Mouse (Mus musculus) kidney, embryonic 14.5 days (tissue): ENCODE results near the gene Zbtb24. TPM values are rescaled to one million over a fixed set of nuclear protein-coding genes. Genes with fewer than 3 reads are reported as not detected.
A peak's percentile ranks its signal among the peaks of the same experiment; 100 is the strongest.
"Not testable (repeated sequence)": the region's sequence is repeated elsewhere in the genome, so short reads cannot be mapped to it uniquely, and the experiment has no call there.

Experiments used
- ATAC-seq: fragments of 200-750 bp; cut with Nextera tagmentation; 2 replicates; pipeline ENCODE4 v1.8.0; 2017; ENCODE audit warnings: moderate number of reproducible peaks, mild to moderate bottlenecking, moderate TSS enrichment, moderate library complexity; ENCODE audit not compliant: low FRiP score, low TSS enrichment
- H3K27ac ChIP-seq: fragments of 300-500 bp; sonication (generic); 2 replicates; pipeline ENCODE4 v1.5.1; 2014; ENCODE audit warnings: low read depth, mild to moderate bottlenecking, low read length, moderate library complexity, mixed read lengths
- H3K27me3 ChIP-seq: fragments of 300-500 bp; sonication (generic); 2 replicates; pipeline ENCODE4 v1.6.1; 2014; ENCODE audit warnings: mild to moderate bottlenecking, low read length; ENCODE audit not compliant: control insufficient read depth, insufficient read depth
- H3K36me3 ChIP-seq: fragments of 300-500 bp; sonication (generic); 2 replicates; pipeline ENCODE4 v1.6.1; 2014; ENCODE audit warnings: low read length, mixed read lengths; ENCODE audit not compliant: control insufficient read depth, insufficient read depth
- H3K4me1 ChIP-seq: fragments of 300-500 bp; sonication (generic); 2 replicates; pipeline ENCODE4 v1.6.1; 2014; ENCODE audit warnings: low read length, mixed read lengths; ENCODE audit not compliant: control insufficient read depth, insufficient read depth
- H3K4me2 ChIP-seq: fragments of 300-500 bp; sonication (generic); replicated peaks from 2 replicates; pipeline ENCODE4 v1.6.1; 2014; ENCODE audit warnings: low read depth, mild to moderate bottlenecking, low read length
- H3K4me3 ChIP-seq: fragments of 300-500 bp; sonication (generic); 2 replicates; pipeline ENCODE4 v1.5.1; 2014; ENCODE audit warnings: mild to moderate bottlenecking, low read length
- H3K9ac ChIP-seq: fragments of 300-500 bp; sonication (generic); 2 replicates; pipeline ENCODE4 v1.6.1; 2014; ENCODE audit warnings: low read depth, mild to moderate bottlenecking, low read length, moderate library complexity
- H3K9me3 ChIP-seq: fragments of 300-500 bp; sonication (generic); 2 replicates; pipeline ENCODE4 v1.6.1; 2016; ENCODE audit warnings: low read length; ENCODE audit not compliant: control insufficient read depth
- WGBS: fragments of 180-500 bp; shearing (Covaris S2); extraction: QIAGEN DNeasy Blood & Tissue Kit; methylation state at CpG from one replicate; pipeline ENCODE4 v1.1.7; 2014; 5-methylcytosine and 5-hydroxymethylcytosine counted together
- polyA plus RNA-seq: library from polyadenylated mRNA; unstranded; fragments of >200 nt; fragmentation: Nextera tagmentation; extraction: Ambion mirVana; gene quantifications from 2 replicates; pipeline ENCODE4 v1.2.1, GENCODE M21; 2014

Gene Zbtb24
- 13.5 and 19.2 TPM in 2 replicates for polyA plus RNA-seq

- Histone ChIP-seq H3K9ac (peak within 1 kb of the TSS; percentile 87), H3K4me2 (peak within 1 kb of the TSS; percentile 56), H3K4me3 (peak within 1 kb of the TSS; percentile 91), H3K9me3 (no peaks in the 10 kb centered on the region), H3K27me3 (no peaks in the 10 kb centered on the region), H3K4me1 (peaks cover 7% of the 10 kb centered on the region), H3K27ac (peak within 1 kb of the TSS; percentile 56; the same call in 1 of the 2 replicates), H3K36me3 (peaks cover 7% of the 10 kb centered on the region; the same call in 1 of the 2 replicates)
- peak; percentile 94 for ATAC-seq
- under 1% methylated on average over 49 of the region's 49 CpGs for WGBS
These were observed at the start of gene Zbtb24 for GRCm38 (mm10) chr10:41450137-41450670. Gene Zbtb24, plus strand, starts transcription at chr10:41450383.

GRCm38 (mm10) chr10:41401097-41401496 is 49.1 kb upstream of the Zbtb24 start:
- Histone ChIP-seq H3K9me3 (no peaks in the 10 kb centered on the region), H3K4me1 (no peaks in the 10 kb centered on the region), H3K9ac (no peak overlapping the region), H3K27ac (no peak overlapping the region), H3K4me3 (no peak overlapping the region), H3K4me2 (no peak overlapping the region), H3K36me3 (no peaks in the 10 kb centered on the region), H3K27me3 (no peaks in the 10 kb centered on the region)
- ATAC-seq = no peak
- 80% methylated on average over 3 of the region's 3 CpGs for WGBS

- WGBS = 89% methylated on average over 2 of the region's 2 CpGs
- no peak overlapping the region for H3K4me2 ChIP-seq
- no peak overlapping the region for H3K9ac ChIP-seq
These were observed 46.8 kb upstream of the Zbtb24 start for GRCm38 (mm10) chr10:41403364-41403763.

GRCm38 (mm10) chr10:41403893-41404612 is 46.1 kb upstream of the Zbtb24 start:
- Histone ChIP-seq H3K9ac (no peak overlapping the region), H3K27ac (no peak overlapping the region), H3K36me3 (no peaks in the 10 kb centered on the region), H3K4me3 (no peak overlapping the region), H3K4me1 (no peaks in the 10 kb centered on the region), H3K27me3 (no peaks in the 10 kb centered on the region), H3K9me3 (0 out of 2 replicates have a peak, but pooled peaks cover under 1% of the 10 kb centered on the region), H3K4me2 (no peak overlapping the region)
- ATAC-seq = no peak
- WGBS = 32% methylated on average over 3 of the region's 3 CpGs

More at GRCm38 (mm10) chr10:41403364-41403763, 46.8 kb upstream of the Zbtb24 start:
- no peak overlapping the region for H3K27ac ChIP-seq
- no peaks in the 10 kb centered on the region for H3K27me3 ChIP-seq
- H3K4me3 ChIP-seq = no peak overlapping the region
- no peaks in the 10 kb centered on the region for H3K36me3 ChIP-seq
- no peaks in the 10 kb centered on the region for H3K4me1 ChIP-seq
- no peak for ATAC-seq
- no peaks in the 10 kb centered on the region for H3K9me3 ChIP-seq

GRCm38 (mm10) chr10:41410176-41410575 is 40.0 kb upstream of the Zbtb24 start:
- H3K36me3 ChIP-seq, H3K27ac ChIP-seq, H3K9ac ChIP-seq, H3K9me3 ChIP-seq, ATAC-seq, H3K27me3 ChIP-seq, H3K4me1 ChIP-seq, H3K4me2 ChIP-seq, H3K4me3 ChIP-seq: not testable (repeated sequence)
- WGBS = 90% methylated on average over 4 of the region's 4 CpGs

- not testable (repeated sequence) for H3K9me3 ChIP-seq, H3K27me3 ChIP-seq, H3K27ac ChIP-seq, H3K4me1 ChIP-seq, H3K4me2 ChIP-seq, H3K9ac ChIP-seq, ATAC-seq, H3K4me3 ChIP-seq, H3K36me3 ChIP-seq
- 97% methylated on average over 1 of the region's 1 CpGs for WGBS
These were observed 39.4 kb upstream of the Zbtb24 start for GRCm38 (mm10) chr10:41410821-41411220.

- H3K27me3 ChIP-seq, ATAC-seq, H3K9ac ChIP-seq, H3K9me3 ChIP-seq, H3K4me3 ChIP-seq, H3K36me3 ChIP-seq, H3K27ac ChIP-seq, H3K4me2 ChIP-seq, H3K4me1 ChIP-seq: not testable (repeated sequence)
- 91% methylated on average over 1 of the region's 1 CpGs for WGBS
These were observed 36.7 kb upstream of the Zbtb24 start for GRCm38 (mm10) chr10:41413471-41413870.

- H3K4me3 ChIP-seq, ATAC-seq, H3K9me3 ChIP-seq, H3K9ac ChIP-seq, H3K4me1 ChIP-seq, H3K27ac ChIP-seq, H3K36me3 ChIP-seq, H3K27me3 ChIP-seq, H3K4me2 ChIP-seq: not testable (repeated sequence)
- WGBS = 97% methylated on average over 2 of the region's 2 CpGs
These were observed 34.8 kb upstream of the Zbtb24 start for GRCm38 (mm10) chr10:41415368-41415767.

GRCm38 (mm10) chr10:41420496-41421200 is 29.5 kb upstream of the Zbtb24 start:
- H3K4me2 ChIP-seq = no peak overlapping the region
- no peak overlapping the region for H3K9ac ChIP-seq
- H3K4me1 ChIP-seq = no peaks in the 10 kb centered on the region
- no peak overlapping the region for H3K27ac ChIP-seq
- H3K27me3 ChIP-seq = no peaks in the 10 kb centered on the region
- H3K36me3 ChIP-seq = no peaks in the 10 kb centered on the region
- no peak for ATAC-seq
- H3K4me3 ChIP-seq = no peak overlapping the region
- peaks cover 3% of the 10 kb centered on the region; the same call in 1 of the 2 replicates for H3K9me3 ChIP-seq
- 84% methylated on average over 9 of the region's 9 CpGs for WGBS
